Mouse (Mus musculus): ENCODE results near the gene Bcl2l13. TPM values are rescaled to one million over a fixed set of nuclear protein-coding genes. Genes with fewer than 3 reads are reported as not detected.

The Bcl2l13 gene
- polyA plus RNA-seq, 1 experiment from 2014 or later = 34.3 TPM

DNA sequence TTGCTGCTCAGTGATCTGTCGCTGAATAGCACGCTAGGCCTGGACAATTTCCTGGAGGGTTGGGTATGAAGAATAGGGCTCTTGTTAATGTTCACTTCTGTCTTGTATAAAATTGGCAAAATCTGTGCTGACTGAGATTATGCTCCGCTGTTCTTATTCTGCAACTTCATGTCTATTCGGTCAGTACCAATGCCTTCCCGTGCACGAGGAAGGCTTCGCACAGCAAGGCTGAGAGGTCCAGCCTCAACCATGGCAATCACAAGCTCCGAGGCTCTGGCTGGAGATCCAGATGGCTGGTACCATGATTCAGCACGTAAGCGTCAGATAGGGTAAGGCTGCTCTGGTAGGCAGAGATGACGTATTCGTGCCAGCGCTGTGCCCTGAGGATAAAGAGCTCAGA is 105.6 kb downstream of the Bcl2l13 start:
- peaks cover 17% of the 10 kb centered on the region; the same call in 1 of the 2 replicates for H3K36me3 ChIP-seq (replicated peaks)
- H3K4me2 ChIP-seq = no peak overlapping the region
- no peak overlapping the region for H3K4me3 ChIP-seq (replicated peaks)
- H3K9ac ChIP-seq = no peak overlapping the region
- WGBS (ENCODE audit: insufficient replicate concordance) = 91% methylated on average over 13 of the region's 13 CpGs
- no peaks in the 10 kb centered on the region for H3K9me3 ChIP-seq (replicated peaks)
- ATAC-seq (ENCODE audit: insufficient read depth) = no peak
- H3K27ac ChIP-seq (replicated peaks) = no peak overlapping the region
- H3K4me1 ChIP-seq (replicated peaks) = peaks cover 12% of the 10 kb centered on the region; the same call in 1 of the 2 replicates
- no peaks in the 10 kb centered on the region for H3K27me3 ChIP-seq

Small RNA genes within 50 kb of the gene (microRNA-seq; reads per million reads assigned to microRNA genes)
- not detected for gene Gm25193

Other genes starting within 250 kb of the Bcl2l13 start
- gene Cecr2, start 169.8 kb upstream of the Bcl2l13 start, polyA plus RNA-seq (2015; fragmentation: Nextera tagmentation; extraction: Ambion mirVana) = 6.6 TPM in 2 replicates
- 0.07 and 0.09 TPM in 2 replicates for gene Slc25a18, start 62.6 kb upstream of the Bcl2l13 start, polyA plus RNA-seq (2015; fragmentation: Nextera tagmentation; extraction: Ambion mirVana)
- 155 and 157 TPM in 2 replicates for gene Atp6v1e1, start 13.4 kb upstream of the Bcl2l13 start, polyA plus RNA-seq (2015; fragmentation: Nextera tagmentation; extraction: Ambion mirVana)
- gene Bid, start 80.6 kb downstream of the Bcl2l13 start, polyA plus RNA-seq (2015; fragmentation: Nextera tagmentation; extraction: Ambion mirVana) = 22.0 TPM in 2 replicates